Mouse (Mus musculus): ENCODE results near the gene Sorbs1. TPM values are rescaled to one million over a fixed set of nuclear protein-coding genes. Genes with fewer than 3 reads are reported as not detected.

Sorbs1 gene
- polyA plus RNA-seq, 1 experiment from 2014 or later = 73.8 TPM

DNA sequence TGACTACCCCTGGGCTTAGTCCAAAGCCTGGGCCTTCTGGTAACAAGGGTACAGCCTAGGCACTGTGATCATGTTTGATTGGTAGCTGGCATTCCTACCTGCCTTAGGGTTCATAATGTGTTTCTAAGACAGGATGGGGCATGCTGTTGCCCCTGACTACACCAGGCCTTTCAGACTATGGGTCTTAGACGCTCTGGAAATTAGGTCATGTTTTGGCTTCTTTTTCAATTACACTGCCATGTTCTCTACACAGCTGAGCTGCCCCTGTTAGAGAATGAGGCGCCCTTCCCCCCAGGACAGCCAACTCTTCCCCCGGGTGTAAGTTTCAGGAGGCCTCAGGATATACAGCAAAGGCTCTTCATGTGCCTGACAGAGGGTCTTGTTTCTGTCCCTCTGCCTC is 191.4 kb downstream of the Sorbs1 start:
- no peak for TF ChIP-seq CTCF (IDR thresholded peaks at IDR 0.05; ENCODE audit: low read depth)
- no peak for ATAC-seq
- H3K9ac ChIP-seq (ENCODE audit: low read depth, low read length) = no peak overlapping the region
- no peak overlapping the region for H3K27ac ChIP-seq (ENCODE audit: low read depth, low read length)
- H3K27me3 ChIP-seq (replicated peaks; ENCODE audit: control insufficient read depth, insufficient read depth, low read length) = no peaks in the 10 kb centered on the region
- no peak overlapping the region for H3K4me3 ChIP-seq (ENCODE audit: low read depth, low read length)
- no peak overlapping the region for H3K4me2 ChIP-seq (replicated peaks; ENCODE audit: low read depth)
- H3K4me1 ChIP-seq (replicated peaks; ENCODE audit: control insufficient read depth, insufficient read depth, low read length) = no peaks in the 10 kb centered on the region
- H3K36me3 ChIP-seq (ENCODE audit: control insufficient read depth, insufficient read depth) = peaks cover 48% of the 10 kb centered on the region
- 92% methylated on average over 3 of the region's 3 CpGs for WGBS
- no peaks in the 10 kb centered on the region for H3K9me3 ChIP-seq (ENCODE audit: control insufficient read depth)

- no peaks in the 10 kb centered on the region for H3K9me3 ChIP-seq (ENCODE audit: control insufficient read depth)
- no peaks in the 10 kb centered on the region for H3K27me3 ChIP-seq (replicated peaks; ENCODE audit: control insufficient read depth, insufficient read depth, low read length)
- 79% methylated on average over 3 of the region's 3 CpGs for WGBS
- no peak overlapping the region for H3K27ac ChIP-seq (ENCODE audit: low read depth, low read length)
- no peak overlapping the region for H3K4me3 ChIP-seq (ENCODE audit: low read depth, low read length)
- no peak overlapping the region for H3K9ac ChIP-seq (ENCODE audit: low read depth, low read length)
- ATAC-seq = no peak
- no peak overlapping the region for H3K4me2 ChIP-seq (replicated peaks; ENCODE audit: low read depth)
- H3K4me1 ChIP-seq (replicated peaks; ENCODE audit: control insufficient read depth, insufficient read depth, low read length) = no peaks in the 10 kb centered on the region
- no peak for TF ChIP-seq CTCF (IDR thresholded peaks at IDR 0.05; ENCODE audit: low read depth)
- peaks cover 34% of the 10 kb centered on the region for H3K36me3 ChIP-seq (ENCODE audit: control insufficient read depth, insufficient read depth)
Measured at GRCm38 (mm10) chr19:40319199-40319598, 194.4 kb downstream of the Sorbs1 start.

DNA sequence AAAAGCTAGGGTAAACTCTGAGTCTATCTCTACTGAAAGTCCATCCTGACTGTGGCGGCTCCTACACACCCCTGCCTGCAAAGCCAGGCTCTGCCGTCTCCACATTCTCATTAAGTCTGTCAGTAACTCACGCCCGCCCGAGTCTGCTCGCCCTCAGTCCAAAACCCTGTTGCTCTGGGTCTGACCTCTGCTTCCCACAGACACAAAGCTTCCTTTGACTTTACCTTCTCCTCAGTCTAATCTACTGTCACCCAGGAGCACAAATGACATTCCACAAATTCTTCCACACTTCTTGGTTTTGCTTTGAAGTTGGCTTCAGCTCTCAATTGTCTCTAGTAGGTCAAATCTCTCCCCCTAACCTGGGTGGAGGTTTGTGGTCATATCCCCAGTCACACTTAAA is 195.1 kb downstream of the Sorbs1 start:
- H3K4me2 ChIP-seq (replicated peaks; ENCODE audit: low read depth) = no peak overlapping the region
- H3K4me3 ChIP-seq (ENCODE audit: low read depth, low read length) = no peak overlapping the region
- H3K9me3 ChIP-seq (ENCODE audit: control insufficient read depth) = no peaks in the 10 kb centered on the region
- H3K27me3 ChIP-seq (replicated peaks; ENCODE audit: control insufficient read depth, insufficient read depth, low read length) = no peaks in the 10 kb centered on the region
- no peak for ATAC-seq
- no peaks in the 10 kb centered on the region for H3K4me1 ChIP-seq (replicated peaks; ENCODE audit: control insufficient read depth, insufficient read depth, low read length)
- H3K27ac ChIP-seq (ENCODE audit: low read depth, low read length) = no peak overlapping the region
- 43% methylated on average over 6 of the region's 6 CpGs for WGBS
- H3K36me3 ChIP-seq (ENCODE audit: control insufficient read depth, insufficient read depth) = peaks cover 32% of the 10 kb centered on the region
- no peak overlapping the region for H3K9ac ChIP-seq (ENCODE audit: low read depth, low read length)
- TF ChIP-seq CTCF (IDR thresholded peaks at IDR 0.05; ENCODE audit: low read depth) = no peak

GRCm38 (mm10) chr19:40317001-40317400 is 196.6 kb downstream of the Sorbs1 start:
- TF ChIP-seq CTCF (IDR thresholded peaks at IDR 0.05; ENCODE audit: low read depth) = no peak
- WGBS = 68% methylated on average over 4 of the region's 4 CpGs
- no peak overlapping the region for H3K4me3 ChIP-seq (ENCODE audit: low read depth, low read length)
- H3K9ac ChIP-seq (ENCODE audit: low read depth, low read length) = no peak overlapping the region
- no peaks in the 10 kb centered on the region for H3K9me3 ChIP-seq (ENCODE audit: control insufficient read depth)
- no peak overlapping the region for H3K4me2 ChIP-seq (replicated peaks; ENCODE audit: low read depth)
- peaks cover 36% of the 10 kb centered on the region for H3K36me3 ChIP-seq (ENCODE audit: control insufficient read depth, insufficient read depth)
- no peak for ATAC-seq
- H3K27me3 ChIP-seq (replicated peaks; ENCODE audit: control insufficient read depth, insufficient read depth, low read length) = no peaks in the 10 kb centered on the region
- no peaks in the 10 kb centered on the region for H3K4me1 ChIP-seq (replicated peaks; ENCODE audit: control insufficient read depth, insufficient read depth, low read length)
- no peak overlapping the region for H3K27ac ChIP-seq (ENCODE audit: low read depth, low read length)

DNA sequence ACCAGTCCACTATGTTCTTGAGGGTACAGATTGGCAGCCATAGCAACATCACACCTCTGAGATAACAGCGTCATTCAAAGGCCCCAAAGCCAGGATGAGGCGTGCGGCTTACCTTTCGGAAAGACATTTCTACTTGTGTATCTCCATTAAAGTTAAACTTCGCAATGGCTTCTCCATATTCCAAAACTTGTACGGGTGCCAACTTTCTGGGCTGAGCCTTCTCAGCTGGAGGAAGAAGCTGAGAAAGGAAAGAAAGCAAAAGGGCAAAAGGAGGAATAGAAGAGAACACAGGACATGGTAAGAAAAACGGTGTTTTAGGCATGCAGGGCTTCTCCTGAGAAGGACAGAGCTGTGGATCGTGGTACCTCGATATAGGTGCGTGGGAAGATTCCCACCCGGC is 199.3 kb downstream of the Sorbs1 start:
- Histone ChIP-seq H3K4me1 (replicated peaks; ENCODE audit: control insufficient read depth, insufficient read depth, low read length) (no peaks in the 10 kb centered on the region), H3K4me3 (ENCODE audit: low read depth, low read length) (no peak overlapping the region), H3K4me2 (replicated peaks; ENCODE audit: low read depth) (no peak overlapping the region), H3K27me3 (replicated peaks; ENCODE audit: control insufficient read depth, insufficient read depth, low read length) (no peaks in the 10 kb centered on the region), H3K36me3 (ENCODE audit: control insufficient read depth, insufficient read depth) (peaks cover 48% of the 10 kb centered on the region), H3K9ac (ENCODE audit: low read depth, low read length) (no peak overlapping the region), H3K27ac (ENCODE audit: low read depth, low read length) (no peak overlapping the region), H3K9me3 (ENCODE audit: control insufficient read depth) (no peaks in the 10 kb centered on the region)
- ATAC-seq = no peak
- TF ChIP-seq CTCF (IDR thresholded peaks at IDR 0.05; ENCODE audit: low read depth) = no peak
- 85% methylated on average over 11 of the region's 11 CpGs for WGBS

DNA sequence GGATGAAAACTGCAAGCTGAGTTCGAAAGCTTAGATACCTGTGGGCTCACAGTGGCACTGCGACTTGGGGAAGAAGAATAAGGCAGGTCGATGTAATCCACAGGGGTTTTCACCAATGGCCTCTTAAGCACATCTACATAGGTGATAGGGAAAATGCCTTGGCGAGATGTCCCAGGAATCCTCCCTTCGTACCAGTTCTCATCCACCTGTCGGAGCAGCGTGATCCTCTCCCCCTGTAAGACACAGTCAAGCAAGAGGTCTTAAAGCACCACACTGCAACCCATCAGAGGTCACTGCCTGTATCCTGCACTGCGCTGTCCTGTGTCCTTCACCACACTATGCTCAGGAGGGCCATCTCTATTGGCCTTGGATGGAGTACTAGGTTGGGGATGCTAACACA is 201.9 kb downstream of the Sorbs1 start:
- peaks cover 43% of the 10 kb centered on the region for H3K36me3 ChIP-seq (ENCODE audit: control insufficient read depth, insufficient read depth)
- WGBS = 96% methylated on average over 8 of the region's 8 CpGs
- H3K9me3 ChIP-seq (ENCODE audit: control insufficient read depth) = no peaks in the 10 kb centered on the region
- H3K9ac ChIP-seq (ENCODE audit: low read depth, low read length) = no peak overlapping the region
- H3K27me3 ChIP-seq (replicated peaks; ENCODE audit: control insufficient read depth, insufficient read depth, low read length) = no peaks in the 10 kb centered on the region
- no peak overlapping the region for H3K27ac ChIP-seq (ENCODE audit: low read depth, low read length)
- no peak for TF ChIP-seq CTCF (IDR thresholded peaks at IDR 0.05; ENCODE audit: low read depth)
- no peak overlapping the region for H3K4me2 ChIP-seq (replicated peaks; ENCODE audit: low read depth)
- no peak overlapping the region for H3K4me3 ChIP-seq (ENCODE audit: low read depth, low read length)
- no peak for ATAC-seq
- peaks cover 6% of the 10 kb centered on the region for H3K4me1 ChIP-seq (replicated peaks; ENCODE audit: control insufficient read depth, insufficient read depth, low read length)

Measured in intestine, postnatal 0 days (tissue).